Mouse (Mus musculus) erythroblast, embryonic 14.5 days (primary cell): ENCODE results near the gene Nrp1.

Experiments used
- GATA1 ChIP-seq: IDR thresholded peaks from 2 replicates; pipeline ENCODE4 v1.6.1; 2012; ENCODE audit warnings: low read length, inconsistent platforms, mixed read lengths
- TAL1 ChIP-seq: IDR thresholded peaks from 3 replicates; pipeline ENCODE4 v1.6.1; 2012; ENCODE audit warnings: low read length, inconsistent platforms, mixed read lengths

DNA sequence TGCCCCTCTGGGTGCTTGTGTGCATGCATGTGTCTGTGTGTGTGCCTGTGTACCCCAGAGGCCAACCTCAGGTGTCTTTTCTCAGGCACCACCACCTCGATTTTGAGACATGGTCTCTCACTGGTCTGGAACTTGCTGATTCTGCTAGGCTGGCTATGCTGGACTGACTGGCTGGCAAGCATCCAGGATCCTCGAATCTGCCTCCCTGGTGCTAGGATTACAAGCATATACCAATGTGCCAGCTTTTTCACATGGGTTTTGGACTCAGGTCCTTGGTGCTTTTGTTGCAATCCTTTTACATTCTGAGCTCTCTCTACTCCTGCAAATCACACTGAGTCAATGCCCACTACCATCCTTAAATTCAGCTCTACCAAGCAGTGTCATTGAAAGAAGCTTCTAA is 46.5 kb downstream of the Nrp1 start:
- TF ChIP-seq TAL1 = no peak
- TF ChIP-seq GATA1 = no peak
